Mouse (Mus musculus): Measurements from ENCODE around the gene Map2k5.

The Map2k5 gene

GRCm38 (mm10) chr9:63147296-63147695, 230.4 kb downstream of the Map2k5 start:
- in situ Hi-C loops (cut with MboI, MseI) = loop anchor here (25.0 kb wide), 1 partner anchor 315 kb away; no protein-coding TSS in a partner anchor

DNA sequence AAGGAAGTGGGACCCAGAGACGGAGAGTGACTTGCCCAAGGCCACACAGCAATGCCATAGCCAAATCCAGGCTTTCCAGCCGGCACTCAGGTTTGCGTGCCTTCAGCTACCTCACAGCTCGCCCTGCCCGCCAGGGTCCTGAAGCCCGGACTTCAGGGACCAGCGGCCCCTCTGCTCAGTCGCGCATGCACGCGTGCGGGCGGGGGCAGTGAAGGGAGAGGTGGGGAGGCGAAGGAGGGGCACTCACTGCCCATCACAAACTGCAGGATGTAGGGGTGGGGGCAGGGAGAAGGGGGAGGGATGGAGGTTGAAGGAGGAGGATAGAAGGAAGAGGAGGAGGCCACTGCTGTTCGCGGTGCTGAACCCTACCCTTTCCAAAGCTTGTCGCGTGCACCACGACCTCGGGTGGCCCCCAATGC, 230.8 kb downstream of the Map2k5 start:
- in situ Hi-C loops (cut with MboI, MseI) = loop anchor here (25.0 kb wide), 1 partner anchor 315 kb away; no protein-coding TSS in a partner anchor

- in situ Hi-C loops (cut with MboI, MseI) = loop anchor here (25.0 kb wide), 1 partner anchor 316 kb away; no protein-coding TSS in a partner anchor
These were observed 231.4 kb downstream of the Map2k5 start for GRCm38 (mm10) chr9:63146126-63146855.

- in situ Hi-C loops (cut with MboI, MseI) = loop anchor here (25.0 kb wide), 1 partner anchor 317 kb away; no protein-coding TSS in a partner anchor
These were observed 232.2 kb downstream of the Map2k5 start for GRCm38 (mm10) chr9:63145249-63146125.

GRCm38 (mm10) chr9:63144502-63145248, 233.0 kb downstream of the Map2k5 start:
- in situ Hi-C loops (cut with MboI, MseI) = loop anchor here (25.0 kb wide), 1 partner anchor 318 kb away; no protein-coding TSS in a partner anchor

GRCm38 (mm10) chr9:63143641-63144501, 233.8 kb downstream of the Map2k5 start:
- in situ Hi-C loops (cut with MboI, MseI) = loop anchor here (25.0 kb wide), 1 partner anchor 318 kb away; no protein-coding TSS in a partner anchor

DNA sequence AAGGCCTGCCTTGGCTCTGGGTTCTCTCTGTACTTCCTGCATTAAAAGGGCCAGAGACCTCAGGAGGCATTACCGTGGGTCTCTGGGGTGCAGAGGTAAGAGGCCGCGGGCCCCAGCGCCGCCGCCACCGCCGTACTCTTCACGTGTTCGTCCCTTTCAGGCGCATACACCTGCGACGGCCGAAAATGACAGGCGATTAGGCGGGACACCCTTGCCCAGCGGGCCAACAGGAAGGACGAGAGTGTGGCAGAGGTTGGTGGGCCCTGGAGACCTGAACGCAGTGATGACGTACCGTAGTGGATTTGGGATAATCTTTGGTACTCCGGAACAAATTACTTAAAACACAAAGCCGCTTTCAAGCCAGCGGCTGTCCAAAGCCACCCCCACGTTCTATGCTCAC, 234.5 kb downstream of the Map2k5 start:
- in situ Hi-C loops (cut with MboI, MseI) = loop anchor here (25.0 kb wide), 1 partner anchor 319 kb away; no protein-coding TSS in a partner anchor

DNA sequence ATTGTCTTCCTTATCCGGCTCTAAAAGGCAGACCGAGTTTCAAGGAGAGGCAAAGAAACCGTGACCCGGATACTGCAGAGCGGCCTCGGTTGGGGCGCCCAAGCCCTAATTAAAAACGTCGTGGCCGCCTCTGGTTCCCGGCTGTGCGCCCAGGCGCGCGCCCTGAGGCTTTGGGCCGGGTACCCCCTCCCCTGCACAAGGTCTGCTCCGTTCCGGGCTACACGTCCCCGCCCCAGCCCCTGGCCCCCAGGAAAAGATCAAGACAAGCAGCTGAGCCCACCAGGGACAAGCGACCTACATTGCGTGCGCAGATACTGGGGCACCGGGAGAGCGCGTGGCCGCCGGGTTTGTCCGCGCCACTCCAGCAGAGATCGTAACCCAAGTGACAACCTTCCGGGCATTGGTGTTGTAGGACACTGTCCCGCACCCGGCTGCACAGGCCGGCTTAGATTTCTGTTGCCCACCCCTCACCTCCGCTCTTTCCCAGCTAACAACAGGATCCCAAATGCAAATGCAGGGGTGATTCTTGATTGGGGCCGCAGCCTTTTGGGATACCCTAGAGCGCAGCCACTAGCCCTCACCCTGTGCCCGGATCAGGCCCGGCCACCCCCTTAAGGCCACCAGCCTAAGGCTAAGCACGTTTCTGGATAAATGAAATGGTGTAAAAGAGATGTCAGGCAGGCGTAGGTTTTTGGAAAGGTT, 235.2 kb downstream of the Map2k5 start:
- in situ Hi-C loops (cut with MboI, MseI) = loop anchor here (25.0 kb wide), 1 partner anchor 320 kb away; no protein-coding TSS in a partner anchor

DNA sequence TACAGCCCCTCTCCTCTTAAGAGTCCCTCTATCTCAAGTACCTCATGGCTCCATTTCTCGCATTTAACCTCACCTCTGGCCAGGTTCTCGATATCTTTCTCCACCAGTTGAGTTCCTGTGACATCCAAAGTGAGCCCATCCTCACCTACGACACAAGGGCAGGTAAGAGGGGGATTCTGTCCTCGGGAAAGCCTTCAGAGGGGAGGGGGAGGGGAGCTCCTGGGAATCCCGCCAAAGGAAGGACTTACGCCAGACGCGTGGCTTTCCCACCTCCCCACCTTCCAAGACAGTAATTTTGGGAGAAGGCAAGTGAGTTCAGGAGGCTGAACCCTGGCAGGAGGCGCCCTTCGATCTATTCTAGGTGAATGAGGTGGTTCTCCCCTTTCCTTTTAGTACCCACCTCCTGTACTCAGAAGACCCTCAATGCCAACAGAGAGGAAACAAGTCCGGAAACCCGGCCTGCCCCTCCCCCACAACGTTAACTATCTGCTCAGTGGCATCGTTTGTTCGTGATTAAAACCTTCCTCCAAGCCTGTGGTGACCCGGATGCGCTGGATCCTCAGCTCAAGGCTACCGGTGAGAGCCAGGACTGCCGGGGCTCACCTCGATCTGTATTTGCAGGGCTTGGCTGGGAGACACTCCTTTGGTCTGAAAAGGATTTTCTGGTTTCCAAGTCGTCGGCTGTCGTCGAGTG, 235.9 kb downstream of the Map2k5 start:
- in situ Hi-C loops (cut with MboI, MseI) = loop anchor here (25.0 kb wide), 1 partner anchor 321 kb away; no protein-coding TSS in a partner anchor

GRCm38 (mm10) chr9:63140211-63140610, 237.5 kb downstream of the Map2k5 start:
- in situ Hi-C loops (cut with MboI, MseI) = loop anchor here (25.0 kb wide), 1 partner anchor 322 kb away; no protein-coding TSS in a partner anchor

DNA sequence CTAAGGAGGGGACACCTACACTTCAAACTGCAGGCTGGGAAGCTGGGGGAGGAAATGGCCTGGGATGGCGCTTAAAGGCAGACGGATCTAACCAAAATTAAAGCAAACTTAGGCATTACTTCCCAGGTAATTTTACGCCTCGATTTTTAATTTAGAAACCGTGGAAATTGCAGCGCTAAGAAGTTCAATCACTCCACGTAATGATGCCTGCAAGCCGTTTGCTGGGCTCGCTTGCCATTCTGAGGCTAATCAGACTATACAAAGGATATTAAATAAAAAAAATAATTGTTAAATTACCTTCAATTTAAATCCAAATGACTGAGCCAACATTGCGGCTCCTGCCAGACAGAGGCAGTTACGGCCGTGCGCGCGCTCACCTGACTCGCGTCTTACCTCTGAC, 238.0 kb downstream of the Map2k5 start:
- in situ Hi-C loops (cut with MboI, MseI) = loop anchor here (5.0 to 25.0 kb wide), 2 partner anchors 323 to 713 kb away; no protein-coding TSS in a partner anchor

DNA sequence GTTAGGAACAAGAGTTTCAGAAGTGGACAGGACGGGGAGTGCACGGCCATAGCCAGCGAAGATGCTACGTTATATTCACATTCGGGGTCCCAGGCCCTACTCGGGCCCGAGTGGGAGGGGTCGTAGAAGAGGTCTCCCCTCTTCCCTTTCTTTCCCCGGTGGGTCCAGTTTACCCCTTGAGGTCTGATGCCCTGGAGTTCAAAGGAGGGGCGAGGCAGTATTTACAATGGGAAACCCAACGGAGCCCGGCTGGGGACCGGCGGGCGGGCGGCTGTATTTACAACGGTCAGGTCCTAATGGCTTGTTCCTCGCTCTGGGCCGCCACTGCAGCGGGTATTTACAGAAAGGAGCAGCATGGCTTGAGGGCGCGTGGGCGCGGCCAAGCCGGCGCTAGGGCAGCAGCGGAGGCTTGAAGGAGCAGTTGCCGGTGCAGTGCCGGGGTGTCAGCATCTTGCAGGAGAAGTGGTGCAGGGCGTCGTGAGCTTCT, 239.2 kb downstream of the Map2k5 start:
- in situ Hi-C loops (cut with MboI, MseI) = loop anchor here (5.0 to 25.0 kb wide), 2 partner anchors 324 to 714 kb away; no protein-coding TSS in a partner anchor

DNA sequence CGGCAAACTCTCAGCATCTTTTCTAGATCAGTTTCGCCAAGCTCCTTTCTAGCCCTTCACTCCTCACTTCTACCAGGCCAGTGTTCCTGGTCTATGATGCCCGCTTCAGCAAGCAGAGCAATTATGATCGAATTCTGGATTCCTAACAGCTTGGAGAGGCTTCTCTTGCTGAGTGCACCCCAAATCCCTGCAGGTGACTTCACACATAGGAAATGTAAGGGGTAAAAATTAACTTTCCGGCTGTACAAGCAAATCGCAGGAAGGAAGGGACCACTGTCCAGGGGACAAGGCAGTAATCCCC, 240.1 kb downstream of the Map2k5 start:
- in situ Hi-C loops (cut with MboI, MseI) = loop anchor here (5.0 to 25.0 kb wide), 2 partner anchors 325 to 715 kb away; no protein-coding TSS in a partner anchor

DNA sequence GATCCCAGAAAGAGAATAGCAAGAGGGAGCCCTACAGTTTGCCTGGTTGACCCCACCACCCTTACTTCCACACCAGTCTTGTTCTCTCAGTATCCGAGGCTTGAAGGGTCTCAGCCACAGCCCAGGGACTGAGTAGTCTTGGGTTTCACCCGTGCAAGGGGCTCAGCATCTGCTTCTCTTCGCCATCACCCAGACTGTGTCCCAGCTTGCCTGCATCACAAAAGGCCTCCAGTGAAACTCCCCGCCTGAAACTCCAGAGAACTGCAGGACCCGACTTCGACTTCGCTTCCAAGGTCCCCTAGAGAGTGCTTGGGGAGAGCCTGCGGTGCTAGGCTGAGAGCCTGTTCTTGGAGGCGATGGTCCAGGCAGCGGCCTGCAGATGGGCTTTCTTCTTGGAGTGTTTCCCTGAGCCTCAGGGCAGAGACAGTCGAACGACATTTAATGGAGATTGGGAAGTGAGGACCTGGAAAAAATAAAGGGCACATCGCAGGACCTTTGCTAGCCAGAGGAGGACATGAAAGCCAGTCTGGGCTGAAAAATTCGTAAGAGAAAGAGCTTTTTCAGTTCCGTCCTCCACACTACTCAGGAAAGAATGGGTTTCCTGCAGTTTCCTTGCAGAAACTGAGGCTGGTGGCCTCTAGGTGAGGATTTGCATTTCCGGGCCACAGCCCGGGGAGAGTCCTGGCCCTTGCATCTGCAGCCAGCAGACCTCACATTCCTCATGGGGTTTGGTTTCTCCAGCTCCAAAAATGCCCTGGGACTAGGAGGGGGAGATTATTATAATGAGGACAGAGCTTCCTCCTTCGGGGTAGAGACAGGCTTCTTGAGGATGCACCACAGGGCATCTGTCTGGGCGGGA, 240.7 kb downstream of the Map2k5 start:
- in situ Hi-C loops (cut with MboI, MseI) = loop anchor here (5.0 to 25.0 kb wide), 2 partner anchors 325 to 715 kb away; no protein-coding TSS in a partner anchor

DNA sequence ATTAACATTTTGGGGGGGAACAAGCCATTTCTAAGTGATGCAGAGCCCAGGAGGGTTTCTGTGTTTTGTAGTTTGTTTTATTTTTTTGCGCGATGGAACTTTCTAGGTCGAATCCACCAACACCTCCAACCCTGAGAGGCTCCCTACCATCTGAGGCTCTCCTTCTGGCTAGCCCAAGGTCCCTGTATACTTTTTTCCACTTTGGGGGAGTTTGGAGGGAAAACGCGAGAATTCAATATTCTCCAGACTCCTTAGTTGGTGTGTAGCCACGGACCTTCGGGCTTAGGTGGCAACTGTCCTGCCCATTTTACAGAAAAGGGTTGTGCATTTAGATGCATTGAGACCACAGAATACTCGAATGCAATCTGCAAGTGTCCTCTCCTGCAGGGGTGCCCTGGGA, 241.5 kb downstream of the Map2k5 start:
- in situ Hi-C loops (cut with MboI, MseI) = loop anchor here (5.0 to 25.0 kb wide), 2 partner anchors 326 to 716 kb away; no protein-coding TSS in a partner anchor

DNA sequence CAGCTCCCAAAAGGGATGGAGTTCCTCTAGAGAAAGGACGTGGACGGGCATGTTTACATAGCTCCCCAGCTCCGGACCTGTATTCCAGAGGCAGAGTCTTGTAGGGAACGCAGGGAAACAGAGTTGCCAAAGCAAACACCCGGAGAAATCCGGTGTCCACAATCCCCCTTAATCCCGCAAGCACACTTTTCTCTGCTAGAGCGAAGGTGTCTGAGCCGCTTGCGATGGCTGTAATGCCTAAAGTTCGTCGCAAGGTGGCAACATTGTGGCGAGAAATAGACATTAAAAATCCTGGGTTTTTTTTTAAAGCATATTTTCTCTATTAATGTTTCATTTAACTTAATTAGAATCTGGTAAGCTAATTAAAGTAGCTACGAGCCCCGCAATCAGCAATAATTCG, 241.9 kb downstream of the Map2k5 start:
- in situ Hi-C loops (cut with MboI, MseI) = loop anchor here (5.0 to 25.0 kb wide), 2 partner anchors 326 to 716 kb away; no protein-coding TSS in a partner anchor

GRCm38 (mm10) chr9:63135356-63135755, 242.3 kb downstream of the Map2k5 start:
- in situ Hi-C loops (cut with MboI, MseI) = loop anchor here (5.0 to 25.0 kb wide), 2 partner anchors 327 to 717 kb away; no protein-coding TSS in a partner anchor

Measured in T-helper 2 cell (primary cell).